In the genomic region with DNA sequence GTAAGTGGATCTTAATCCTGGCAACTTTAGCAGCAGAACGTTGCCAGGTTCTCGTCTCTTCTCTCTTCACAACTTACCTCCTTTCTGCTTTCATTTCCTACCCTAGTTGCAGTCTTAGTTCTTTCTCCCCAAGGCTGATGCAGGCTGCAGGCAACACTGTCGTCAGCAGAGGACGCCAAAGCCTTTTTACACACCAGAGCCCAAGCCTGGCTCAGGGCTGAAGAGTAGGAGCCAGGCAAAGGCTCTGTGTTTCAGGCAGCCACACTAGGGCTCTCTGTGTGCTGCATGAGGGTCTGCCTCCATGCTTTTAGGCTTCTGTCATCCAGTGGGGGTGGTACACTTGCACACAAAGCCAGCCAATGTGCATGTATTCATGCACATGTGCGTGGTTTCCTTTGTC, we compare ENCODE assay signal across 9 mouse cellular contexts. TPM values are rescaled to one million over a fixed set of nuclear protein-coding genes. Genes with fewer than 3 reads are reported as not detected.
A peak's percentile ranks its signal among the peaks of the same experiment; 100 is the strongest.
DNase-seq lines count a peak whose midpoint lies in the region; ATAC-seq and TF ChIP-seq lines count a peak whose summit lies in the region.
"Had no signal": no experiment of that assay in that cellular context is flagged by ENCODE, and none has a peak within 500 bp of the region (broad histone marks: within the 10 kb centered on the region; RNA-seq: fewer than 3 reads in every experiment).

No protein-coding gene starts in this region.

- POLR2A ChIA-PET in Patski (lab: Charles Lee) = no interaction called here

- in situ Hi-C loops in Patski (cut with MboI; ENCODE audit: low pct_unique_long_range_greater_than_20kb) = loop anchor here (5.0 to 25.0 kb wide), 2 partner anchors 202 to 532 kb away; no protein-coding TSS in a partner anchor

- no peaks in the 10 kb centered on the region for H3K36me3 ChIP-seq in kidney, adult 2 months (ENCODE audit: control insufficient read depth, insufficient read depth, low read length)
- H3K36me3 ChIP-seq in midbrain, embryonic 12.5 days = no peaks in the 10 kb centered on the region

- CTCF ChIA-PET in Patski (lab: Charles Lee) = interaction anchor here (0.8 to 1.4 kb wide), 5 partner anchors 11 to 205 kb away, joined by 3 to 5 read pairs (median 3); a partner anchor contains a TSS

- no peak for DNase-seq in kidney, adult 2 months
- DNase-seq in kidney, postnatal 14 days = no peak
- DNase-seq in Patski (ENCODE audit: low read depth, low spot score) = no peak
- peak; percentile 76 for DNase-seq in embryo, embryonic 11 days
- peak; percentile 58 to 83 for DNase-seq in layer of hippocampus, adult 18-20 months (ENCODE audit: low spot score in 2 of 2)
- peak; percentile 75 for DNase-seq in testis, postnatal 10 days (ENCODE audit: low spot score)
- DNase-seq in kidney, adult 11 months = no peak

- no peak overlapping the region for H3K4me3 ChIP-seq in kidney, adult 2 months (ENCODE audit: insufficient read depth, low read depth, low read length)
- no peak overlapping the region for H3K4me3 ChIP-seq in midbrain, embryonic 12.5 days

- TF ChIP-seq CTCF in kidney, adult 2 months (conservative IDR thresholded peaks at IDR 0.05; ENCODE audit: insufficient read depth, insufficient read length, low read depth, low read length) = peak; percentile 78
- peak; percentile 97 for TF ChIP-seq CTCF in Patski (IDR thresholded peaks at IDR 0.05)

- no peaks in the 10 kb centered on the region for H3K27me3 ChIP-seq in kidney, adult 2 months (replicated peaks; ENCODE audit: control insufficient read depth, insufficient read depth, low read length)
- no peaks in the 10 kb centered on the region for H3K27me3 ChIP-seq in Patski
- no peaks in the 10 kb centered on the region for H3K27me3 ChIP-seq in midbrain, embryonic 12.5 days

- H3K27ac ChIP-seq in kidney, adult 2 months (ENCODE audit: insufficient read depth, low read depth, low read length) = no peak overlapping the region
- no peak overlapping the region for H3K27ac ChIP-seq in midbrain, embryonic 12.5 days (replicated peaks)

- H3K9ac ChIP-seq in midbrain, embryonic 12.5 days (replicated peaks) = no peak overlapping the region

- no peak for TF ChIP-seq POLR2A in kidney, adult 2 months (IDR thresholded peaks at IDR 0.05; ENCODE audit: low read depth, low read length)

- H3K9me3 ChIP-seq in midbrain, embryonic 12.5 days = 0 out of 2 replicates have a peak, but pooled peaks cover 4% of the 10 kb centered on the region

- H3K4me2 ChIP-seq in midbrain, embryonic 12.5 days (replicated peaks) = no peak overlapping the region

- ATAC-seq in Patski = peak; percentile 57
- ATAC-seq in midbrain, embryonic 12.5 days (ENCODE audit: low FRiP score, low read depth) = peak; percentile 27; the same call in 1 of the 2 replicates

- WGBS in kidney, adult 2 months = 34% methylated on average over 5 of the region's 5 CpGs
- WGBS in midbrain, embryonic 12.5 days = 29% methylated on average over 5 of the region's 5 CpGs

- no peaks in the 10 kb centered on the region for H3K4me1 ChIP-seq in kidney, adult 2 months (ENCODE audit: control insufficient read depth, insufficient read depth, low read length)
- peaks cover 10% of the 10 kb centered on the region; the same call in 1 of the 2 replicates for H3K4me1 ChIP-seq in midbrain, embryonic 12.5 days

RNA-seq across cellular contexts. Expression of a gene that starts 17.3 kb away (rescaled TPM):
- 32.3 and 41.8 TPM in 2 replicates for polyA plus RNA-seq in kidney, adult 2 months (2012; rRNA removed)
- 139 TPM for polyA plus RNA-seq in Patski (2021)
- 1 to 10 TPM; 2.5 to 3.2 TPM for total RNA-seq in layer of hippocampus, adult 18-20 months (2021)
- polyA plus RNA-seq in midbrain, embryonic 12.5 days (2016; fragmentation: Nextera tagmentation; extraction: Ambion mirVana) = 13.4 and 20.1 TPM in 2 replicates

RNA-seq across cellular contexts. Expression of a gene that starts 40.0 kb away (rescaled TPM):
- not detected in 2 replicates for polyA plus RNA-seq in kidney, adult 2 months (2012; rRNA removed)
- not detected for polyA plus RNA-seq in Patski (2021)
- not detected for total RNA-seq in layer of hippocampus, adult 18-20 months (2021)
- polyA plus RNA-seq in midbrain, embryonic 12.5 days (2016; fragmentation: Nextera tagmentation; extraction: Ambion mirVana) = not detected in 2 replicates
- total RNA-seq: adrenal gland, postnatal 4 days had no signal

Comparison
In these comparisons a context has a peak if more than half of its experiments do, and no peak if none do; other contexts are left out.
1. DNase-seq: peak in embryo, embryonic 11 days (single experiment), layer of hippocampus, adult 18-20 months (2 of 2) and testis, postnatal 10 days (single experiment); none in kidney, adult 2 months (single experiment), kidney, postnatal 14 days (single experiment), Patski (single experiment) and kidney, adult 11 months (single experiment).